Mouse (Mus musculus) neutrophil, adult 83 days (primary cell): ENCODE data around the gene Gm9732. TPM values are rescaled to one million over a fixed set of nuclear protein-coding genes. Genes with fewer than 3 reads are reported as not detected.

ENCODE experiments used
- total RNA-seq, 2 experiments: library from RNA; stranded (reverse); gene quantifications; one replicate each; pipeline ENCODE4 v1.2.4; 2023

The Gm9732 gene
- not detected for total RNA-seq

DNA sequence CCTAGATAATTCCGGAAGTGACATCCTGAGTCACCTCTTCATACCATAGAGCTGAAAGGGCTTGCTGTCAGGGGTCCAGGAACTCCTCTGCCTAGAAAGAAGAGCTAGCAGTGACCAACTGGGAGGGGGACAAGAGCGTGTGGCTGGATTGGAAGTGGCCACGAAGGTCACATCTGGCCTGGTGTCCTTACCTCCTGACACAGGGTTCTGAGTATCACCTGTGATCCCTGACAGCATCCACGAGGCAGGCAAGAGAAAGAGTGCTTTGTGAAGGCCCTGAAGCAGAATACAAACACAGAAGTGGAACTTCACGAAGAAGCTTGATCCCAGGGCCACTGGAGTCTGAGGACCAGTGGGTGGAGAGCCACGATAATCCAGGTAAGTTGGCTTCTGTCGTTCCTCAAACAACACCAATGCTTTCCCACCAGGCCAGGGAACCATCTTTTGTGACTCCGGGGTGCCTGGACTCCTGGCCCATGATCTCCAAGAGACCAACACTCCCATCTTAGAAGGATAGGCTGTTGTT lies at the start of gene Gm9732:
Gene Gm9732, plus strand, starts transcription at position 51 of the 526 bp plus-strand sequence.

DNA sequence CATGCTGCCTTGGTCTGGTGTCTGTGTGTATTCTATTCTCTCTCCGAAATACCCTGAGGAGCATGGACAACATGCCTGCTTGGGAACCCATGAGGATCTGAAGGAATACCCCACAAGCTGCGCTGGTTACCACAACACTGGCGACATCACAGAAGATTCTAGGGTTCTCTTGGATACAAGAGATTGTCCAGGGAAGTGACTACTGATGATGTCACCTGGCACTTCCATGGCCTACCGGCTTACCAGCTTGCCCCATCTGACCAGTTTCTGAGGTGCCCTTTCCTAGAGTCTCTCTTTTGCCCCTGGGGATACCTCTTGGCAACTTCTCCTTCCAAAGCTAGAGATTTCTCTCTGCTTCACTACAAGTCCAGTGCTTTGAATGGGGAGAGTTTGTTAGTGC lies 39.6 kb upstream of the Gm9732 start, which contains the start of gene Gm8122:
Gene Gm8122, minus strand, starts transcription at position 101 of the 400 bp plus-strand sequence.

DNA sequence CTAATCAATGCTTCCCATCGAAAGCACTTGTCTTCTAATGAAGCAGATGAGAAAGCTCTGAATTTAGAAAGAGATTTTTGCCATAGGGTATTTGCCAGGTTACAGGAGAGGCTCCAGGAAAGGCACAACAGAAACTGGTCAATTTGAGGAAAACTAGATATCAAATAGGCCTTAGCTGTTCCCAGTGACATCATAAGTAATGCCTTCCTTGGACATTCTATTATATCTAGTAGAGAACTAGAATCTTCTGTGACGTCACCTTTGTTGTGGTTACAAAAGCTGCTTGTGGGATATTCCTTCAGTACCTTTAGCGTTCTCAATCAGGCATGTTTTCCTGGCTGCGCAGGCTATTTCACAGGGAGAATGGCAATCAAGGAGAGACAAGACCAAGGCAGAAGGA lies 16.5 kb upstream of the Gm9732 start, which contains the start of gene Gm8126:
Gene Gm8126, plus strand, starts transcription at position 301 of the 400 bp plus-strand sequence.

DNA sequence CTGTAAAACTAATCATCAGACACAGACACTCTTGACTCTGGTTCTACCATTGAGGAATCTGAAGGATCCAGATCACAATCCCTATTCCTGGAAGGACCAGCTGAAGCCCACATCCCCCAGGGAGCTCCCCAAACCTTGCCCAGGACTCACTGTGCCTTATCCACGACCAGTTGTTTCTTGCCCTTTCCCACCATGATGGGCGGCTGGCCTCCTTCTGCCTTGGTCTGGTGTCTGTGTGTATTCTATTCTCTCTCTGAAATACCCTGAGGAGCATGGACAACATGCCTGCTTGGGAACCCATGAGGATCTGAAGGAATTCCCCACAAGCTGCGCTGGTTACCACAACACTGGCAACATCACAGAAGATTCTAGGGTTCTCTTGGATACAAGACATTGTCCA lies 18.7 kb downstream of the Gm9732 start, which contains the start of gene Gm8127:
Gene Gm8127, minus strand, starts transcription at position 330 of the 400 bp plus-strand sequence.

DNA sequence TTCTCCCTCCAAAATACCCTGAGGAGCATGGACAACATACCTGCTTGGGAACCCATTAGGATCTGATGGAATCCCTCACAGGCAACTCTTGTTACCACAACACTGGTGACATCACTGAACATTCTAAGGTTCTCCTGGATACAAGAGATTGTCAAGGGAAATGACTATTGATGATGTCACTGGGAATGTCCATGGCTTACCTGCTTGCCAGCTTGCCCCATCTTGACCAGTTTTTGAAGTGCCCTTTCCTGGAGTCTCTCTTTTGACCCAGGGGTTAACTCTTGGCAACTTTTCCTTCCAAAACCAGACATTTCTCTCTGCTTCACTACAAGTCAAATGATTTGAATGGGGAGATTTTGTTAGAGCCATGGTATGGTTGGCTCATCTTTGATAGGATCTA lies 72.9 kb downstream of the Gm9732 start, which contains the start of gene 1700001F09Rik:
Gene 1700001F09Rik, minus strand, starts transcription at position 101 of the 400 bp plus-strand sequence.

Other genes starting within 250 kb of the Gm9732 start
- gene Gm8094, start 198.4 kb upstream of the Gm9732 start, total RNA-seq, result not detected
- gene Gm8104, start 174.4 kb upstream of the Gm9732 start, total RNA-seq, result not detected
- gene Gm7233, start 95.2 kb upstream of the Gm9732 start, total RNA-seq, result not detected
- not detected for gene Gm8122, start 39.7 kb upstream of the Gm9732 start, total RNA-seq
- gene Gm8126, start 16.4 kb upstream of the Gm9732 start, total RNA-seq, result not detected
- gene Gm8127, start 18.8 kb downstream of the Gm9732 start, total RNA-seq, result not detected
- not detected for gene 1700001F09Rik, start 72.8 kb downstream of the Gm9732 start, total RNA-seq
- gene Gm8138, start 141.3 kb downstream of the Gm9732 start, total RNA-seq, result not detected